Mouse (Mus musculus) ZHBTc4 (cell line): Measurements from ENCODE around the gene Insrr.

Experiments
- DNase-seq: peaks from one replicate; pipeline ENCODE4 v3.0.0-alpha.2; 2011; ENCODE audit warnings: low read depth, low spot score

Gene Insrr

GRCm38 (mm10) chr3:87796736-87797334, at the start of gene Insrr:
TSS of gene Insrr (plus strand) at chr3:87796951.
- peak; percentile 54 for DNase-seq

- peak; percentile 64 for DNase-seq
Measured at GRCm38 (mm10) chr3:87748431-87748830, 48.3 kb upstream of the Insrr start, which contains the start of gene Lrrc71. TSS of gene Lrrc71 (minus strand) at chr3:87748625.

GRCm38 (mm10) chr3:87749036-87749435, 47.7 kb upstream of the Insrr start:
- peak; percentile 89 for DNase-seq

- no peak for DNase-seq
Measured at GRCm38 (mm10) chr3:87749977-87750376, 46.8 kb upstream of the Insrr start.

GRCm38 (mm10) chr3:87752567-87752966, 44.2 kb upstream of the Insrr start:
- no peak for DNase-seq

- no peak for DNase-seq
Measured at GRCm38 (mm10) chr3:87753829-87754228, 42.9 kb upstream of the Insrr start.

GRCm38 (mm10) chr3:87755964-87756363, 40.8 kb upstream of the Insrr start:
- DNase-seq: peak; percentile 87

GRCm38 (mm10) chr3:87756488-87756887, 40.3 kb upstream of the Insrr start:
- no peak for DNase-seq

GRCm38 (mm10) chr3:87758641-87759040, 38.1 kb upstream of the Insrr start:
- DNase-seq: no peak

- DNase-seq: no peak
Measured at GRCm38 (mm10) chr3:87761408-87762375, 35.1 kb upstream of the Insrr start.

- DNase-seq: no peak
Measured at GRCm38 (mm10) chr3:87763202-87763601, 33.5 kb upstream of the Insrr start.

- DNase-seq: no peak
Measured at GRCm38 (mm10) chr3:87763683-87764289, 33.0 kb upstream of the Insrr start.

GRCm38 (mm10) chr3:87764506-87764905, 32.2 kb upstream of the Insrr start:
- no peak for DNase-seq

- no peak for DNase-seq
Measured at GRCm38 (mm10) chr3:87765091-87765490, 31.7 kb upstream of the Insrr start.

GRCm38 (mm10) chr3:87765631-87766283, 31.0 kb upstream of the Insrr start:
- DNase-seq: no peak

- no peak for DNase-seq
Measured at GRCm38 (mm10) chr3:87766284-87766667, 30.5 kb upstream of the Insrr start.

- DNase-seq: no peak
Measured at GRCm38 (mm10) chr3:87767764-87768163, 29.0 kb upstream of the Insrr start.

- no peak for DNase-seq
Measured at GRCm38 (mm10) chr3:87768431-87768830, 28.3 kb upstream of the Insrr start.

- DNase-seq: peak; percentile 88
Measured at GRCm38 (mm10) chr3:87768844-87769243, 27.9 kb upstream of the Insrr start.

- DNase-seq: no peak
Measured at GRCm38 (mm10) chr3:87769506-87769905, 27.2 kb upstream of the Insrr start.

GRCm38 (mm10) chr3:87770280-87770679, 26.5 kb upstream of the Insrr start:
- peak; percentile 72 for DNase-seq

- DNase-seq: no peak
Measured at GRCm38 (mm10) chr3:87771088-87771487, 25.7 kb upstream of the Insrr start.
